Mouse (Mus musculus) liver, embryonic 13.5 days (tissue): ENCODE data around the gene Spag16. TPM values are rescaled to one million over a fixed set of nuclear protein-coding genes. Genes with fewer than 3 reads are reported as not detected.

Experiments
- ATAC-seq: fragments of 200-750 bp; cut with Nextera tagmentation; 2 replicates; pipeline ENCODE4 v1.8.0; 2017; ENCODE audit warnings: low read depth, mild to moderate bottlenecking, moderate number of reproducible peaks, moderate library complexity
- DNase-seq: peaks from one replicate; pipeline ENCODE4 v3.0.0; 2022
- H3K27ac ChIP-seq: fragments of 300-500 bp; sonication (generic); 2 replicates; pipeline ENCODE4 v1.5.1; 2015; ENCODE audit warnings: moderate library complexity, mild to moderate bottlenecking, inconsistent platforms
- H3K27me3 ChIP-seq: fragments of 300-500 bp; sonication (generic); 2 replicates; pipeline ENCODE4 v1.6.1; 2015; ENCODE audit warnings: mild to moderate bottlenecking, inconsistent platforms
- H3K36me3 ChIP-seq: fragments of 300-500 bp; sonication (generic); 2 replicates; pipeline ENCODE4 v1.6.1; 2015; ENCODE audit warnings: mild to moderate bottlenecking, inconsistent platforms
- H3K4me1 ChIP-seq: fragments of 300-500 bp; sonication (generic); replicated peaks from 2 replicates; pipeline ENCODE4 v1.6.1; 2015; ENCODE audit warnings: inconsistent platforms
- H3K4me2 ChIP-seq: fragments of 300-500 bp; sonication (generic); 2 replicates; pipeline ENCODE4 v1.6.1; 2015; ENCODE audit warnings: inconsistent platforms, mild to moderate bottlenecking, moderate library complexity
- H3K4me3 ChIP-seq: fragments of 300-500 bp; sonication (generic); replicated peaks from 2 replicates; pipeline ENCODE4 v1.5.1; 2015; ENCODE audit warnings: mild to moderate bottlenecking, inconsistent platforms
- H3K9ac ChIP-seq: fragments of 300-500 bp; sonication (generic); 2 replicates; pipeline ENCODE4 v1.6.1; 2015; ENCODE audit warnings: mild to moderate bottlenecking, inconsistent platforms
- H3K9me3 ChIP-seq: fragments of 300-500 bp; sonication (generic); replicated peaks from 2 replicates; pipeline ENCODE4 v1.6.1; 2016; ENCODE audit warnings: inconsistent platforms
- WGBS: fragments of 180-500 bp; shearing (Covaris S2); methylation state at CpG from one replicate; pipeline ENCODE4 v1.1.7; 2015; ENCODE audit not compliant: insufficient replicate concordance; 5-methylcytosine and 5-hydroxymethylcytosine counted together
- polyA plus RNA-seq: library from polyadenylated mRNA; unstranded; fragments of >200 nt; fragmentation: Nextera tagmentation; extraction: Ambion mirVana; gene quantifications from 2 replicates; pipeline ENCODE4 v1.2.1, GENCODE M21; 2015

Spag16 gene
- polyA plus RNA-seq, 1 experiment from 2014 or later = not detected

- no peak for ATAC-seq
- no peaks in the 10 kb centered on the region for H3K9me3 ChIP-seq
- no peaks in the 10 kb centered on the region for H3K4me1 ChIP-seq
- H3K27ac ChIP-seq = no peak overlapping the region
- no peaks in the 10 kb centered on the region for H3K27me3 ChIP-seq
- DNase-seq = no peak
- no peak overlapping the region for H3K9ac ChIP-seq
- H3K4me3 ChIP-seq = no peak overlapping the region
- H3K36me3 ChIP-seq = no peaks in the 10 kb centered on the region
- H3K4me2 ChIP-seq = no peak overlapping the region
- 39% methylated on average over 1 of the region's 1 CpGs for WGBS
Observed at GRCm38 (mm10) chr1:70283388-70283787, 456.6 kb downstream of the Spag16 start.

GRCm38 (mm10) chr1:70284140-70284539 lies 457.4 kb downstream of the Spag16 start:
- no peaks in the 10 kb centered on the region for H3K4me1 ChIP-seq
- no peak overlapping the region for H3K4me3 ChIP-seq
- H3K9ac ChIP-seq = no peak overlapping the region
- H3K27ac ChIP-seq = no peak overlapping the region
- DNase-seq (no peak), ATAC-seq (no peak)
- H3K4me2 ChIP-seq = no peak overlapping the region
- H3K27me3 ChIP-seq = no peaks in the 10 kb centered on the region
- 41% methylated on average over 1 of the region's 1 CpGs for WGBS
- no peaks in the 10 kb centered on the region for H3K9me3 ChIP-seq
- H3K36me3 ChIP-seq = no peaks in the 10 kb centered on the region

- no peaks in the 10 kb centered on the region for H3K4me1 ChIP-seq
- H3K36me3 ChIP-seq = no peaks in the 10 kb centered on the region
- no peaks in the 10 kb centered on the region for H3K9me3 ChIP-seq
- no peak overlapping the region for H3K27ac ChIP-seq
- no peak overlapping the region for H3K9ac ChIP-seq
- no peak overlapping the region for H3K4me2 ChIP-seq
- DNase-seq (no peak), ATAC-seq (no peak)
- no peak overlapping the region for H3K4me3 ChIP-seq
- no peaks in the 10 kb centered on the region for H3K27me3 ChIP-seq
- 69% methylated on average over 13 of the region's 13 CpGs for WGBS
Observed at GRCm38 (mm10) chr1:70316128-70316765, 489.5 kb downstream of the Spag16 start.

GRCm38 (mm10) chr1:70320951-70321350 lies 494.2 kb downstream of the Spag16 start:
- no peaks in the 10 kb centered on the region for H3K9me3 ChIP-seq
- no peak for ATAC-seq
- 59% methylated on average over 4 of the region's 4 CpGs for WGBS
- H3K27me3 ChIP-seq = no peaks in the 10 kb centered on the region
- H3K4me3 ChIP-seq = no peak overlapping the region
- no peak overlapping the region for H3K4me2 ChIP-seq
- H3K4me1 ChIP-seq = no peaks in the 10 kb centered on the region
- H3K36me3 ChIP-seq = no peaks in the 10 kb centered on the region
- H3K27ac ChIP-seq = no peak overlapping the region
- no peak for DNase-seq
- H3K9ac ChIP-seq = no peak overlapping the region

GRCm38 (mm10) chr1:70346179-70346578 lies 519.4 kb downstream of the Spag16 start:
- ATAC-seq (no peak), DNase-seq (no peak)
- 53% methylated on average over 2 of the region's 2 CpGs for WGBS
- Histone ChIP-seq H3K4me1 (no peaks in the 10 kb centered on the region), H3K9me3 (no peaks in the 10 kb centered on the region), H3K4me2 (no peak overlapping the region), H3K9ac (no peak overlapping the region), H3K27ac (no peak overlapping the region), H3K4me3 (no peak overlapping the region), H3K27me3 (no peaks in the 10 kb centered on the region), H3K36me3 (no peaks in the 10 kb centered on the region)

GRCm38 (mm10) chr1:70351371-70351770 lies 524.6 kb downstream of the Spag16 start:
- ATAC-seq (no peak), DNase-seq (no peak)
- no peak overlapping the region for H3K27ac ChIP-seq
- H3K9ac ChIP-seq = no peak overlapping the region
- no peaks in the 10 kb centered on the region for H3K36me3 ChIP-seq
- no peaks in the 10 kb centered on the region for H3K4me1 ChIP-seq
- no peak overlapping the region for H3K4me2 ChIP-seq
- no peaks in the 10 kb centered on the region for H3K27me3 ChIP-seq
- H3K4me3 ChIP-seq = no peak overlapping the region
- WGBS = 58% methylated on average over 3 of the region's 3 CpGs
- no peaks in the 10 kb centered on the region for H3K9me3 ChIP-seq

GRCm38 (mm10) chr1:70354014-70354413 lies 527.2 kb downstream of the Spag16 start:
- Histone ChIP-seq H3K4me3 (no peak overlapping the region), H3K36me3 (no peaks in the 10 kb centered on the region), H3K4me2 (no peak overlapping the region), H3K27me3 (no peaks in the 10 kb centered on the region), H3K4me1 (no peaks in the 10 kb centered on the region), H3K9me3 (no peaks in the 10 kb centered on the region), H3K9ac (no peak overlapping the region), H3K27ac (no peak overlapping the region)
- DNase-seq (no peak), ATAC-seq (no peak)

GRCm38 (mm10) chr1:70371721-70372120 lies 545.0 kb downstream of the Spag16 start:
- Histone ChIP-seq H3K4me2 (no peak overlapping the region), H3K9ac (no peak overlapping the region), H3K9me3 (no peaks in the 10 kb centered on the region), H3K27ac (no peak overlapping the region), H3K27me3 (no peaks in the 10 kb centered on the region), H3K4me1 (no peaks in the 10 kb centered on the region), H3K4me3 (no peak overlapping the region), H3K36me3 (no peaks in the 10 kb centered on the region)
- no peak for ATAC-seq
- DNase-seq = no peak
- WGBS = 60% methylated on average over 4 of the region's 4 CpGs

- Histone ChIP-seq H3K9ac (no peak overlapping the region), H3K9me3 (no peaks in the 10 kb centered on the region), H3K4me1 (no peaks in the 10 kb centered on the region), H3K4me3 (no peak overlapping the region), H3K36me3 (no peaks in the 10 kb centered on the region), H3K4me2 (no peak overlapping the region), H3K27ac (no peak overlapping the region), H3K27me3 (no peaks in the 10 kb centered on the region)
- DNase-seq = no peak
- WGBS = 77% methylated on average over 7 of the region's 7 CpGs
- ATAC-seq = no peak
Observed at GRCm38 (mm10) chr1:70380096-70380495, 553.3 kb downstream of the Spag16 start.

GRCm38 (mm10) chr1:70442209-70443080 lies 615.7 kb downstream of the Spag16 start:
- Histone ChIP-seq H3K4me2 (no peak overlapping the region), H3K9me3 (no peaks in the 10 kb centered on the region), H3K27ac (no peak overlapping the region), H3K27me3 (no peaks in the 10 kb centered on the region), H3K36me3 (no peaks in the 10 kb centered on the region), H3K4me3 (no peak overlapping the region), H3K9ac (no peak overlapping the region), H3K4me1 (no peaks in the 10 kb centered on the region)
- no peak for ATAC-seq
- WGBS = 58% methylated on average over 9 of the region's 9 CpGs
- DNase-seq = no peak

- no peak overlapping the region for H3K4me3 ChIP-seq
- H3K9ac ChIP-seq = no peak overlapping the region
- DNase-seq (no peak), ATAC-seq (no peak)
- H3K9me3 ChIP-seq = no peaks in the 10 kb centered on the region
- no peak overlapping the region for H3K27ac ChIP-seq
- 60% methylated on average over 1 of the region's 1 CpGs for WGBS
- H3K27me3 ChIP-seq = no peaks in the 10 kb centered on the region
- H3K36me3 ChIP-seq = no peaks in the 10 kb centered on the region
- H3K4me1 ChIP-seq = no peaks in the 10 kb centered on the region
- no peak overlapping the region for H3K4me2 ChIP-seq
Observed at GRCm38 (mm10) chr1:70479864-70480263, 653.1 kb downstream of the Spag16 start.

- Histone ChIP-seq H3K27ac (no peak overlapping the region), H3K36me3 (no peaks in the 10 kb centered on the region), H3K4me1 (no peaks in the 10 kb centered on the region), H3K4me2 (no peak overlapping the region), H3K4me3 (no peak overlapping the region), H3K9me3 (no peaks in the 10 kb centered on the region; the same call in 1 of the 2 replicates), H3K27me3 (no peaks in the 10 kb centered on the region), H3K9ac (no peak overlapping the region)
- DNase-seq (no peak), ATAC-seq (no peak)
Observed at GRCm38 (mm10) chr1:70518918-70519317, 692.1 kb downstream of the Spag16 start.
